Mouse (Mus musculus) limb, embryonic 14.5 days (tissue): Measurements from ENCODE around the gene Phf21b. TPM values are rescaled to one million over a fixed set of nuclear protein-coding genes. Genes with fewer than 3 reads are reported as not detected.

Source experiments
- ATAC-seq: fragments of 200-750 bp; cut with Nextera tagmentation; 2 replicates; pipeline ENCODE4 v1.8.0; 2017; ENCODE audit warnings: low read depth, moderate number of reproducible peaks, moderate TSS enrichment; ENCODE audit not compliant: low FRiP score
- DNase-seq: peaks from one replicate; pipeline ENCODE4 v3.0.0-alpha.2; 2015; ENCODE audit warnings: low spot score
- H3K27ac ChIP-seq: fragments of 300-500 bp; sonication (generic); replicated peaks from 2 replicates; pipeline ENCODE4 v1.5.1; 2014; ENCODE audit warnings: low read depth, mild to moderate bottlenecking, low read length, moderate library complexity, mixed read lengths
- H3K27me3 ChIP-seq: fragments of 300-500 bp; sonication (generic); 2 replicates; pipeline ENCODE4 v1.6.1; 2014; ENCODE audit warnings: low read length, mixed read lengths; ENCODE audit not compliant: control insufficient read depth, insufficient read depth
- H3K36me3 ChIP-seq: fragments of 300-500 bp; sonication (generic); 2 replicates; pipeline ENCODE4 v1.6.1; 2014; ENCODE audit warnings: mild to moderate bottlenecking, low read length, moderate library complexity, mixed read lengths; ENCODE audit not compliant: control insufficient read depth, insufficient read depth
- H3K4me1 ChIP-seq: fragments of 300-500 bp; sonication (generic); 2 replicates; pipeline ENCODE4 v1.6.1; 2014; ENCODE audit warnings: antibody characterized with exemption, low read length, mixed read lengths; ENCODE audit not compliant: control insufficient read depth, insufficient read depth
- H3K4me2 ChIP-seq: fragments of 300-500 bp; sonication (generic); replicated peaks from 2 replicates; pipeline ENCODE4 v1.6.1; 2014; ENCODE audit warnings: low read depth, mild to moderate bottlenecking, low read length, moderate library complexity; ENCODE audit not compliant: severe bottlenecking
- H3K4me3 ChIP-seq: fragments of 300-500 bp; sonication (generic); replicated peaks from 2 replicates; pipeline ENCODE4 v1.5.1; 2014; ENCODE audit warnings: low read length
- H3K9ac ChIP-seq: fragments of 300-500 bp; sonication (generic); 2 replicates; pipeline ENCODE4 v1.6.1; 2014; ENCODE audit warnings: mild to moderate bottlenecking, low read depth, low read length, moderate library complexity; ENCODE audit not compliant: severe bottlenecking
- H3K9me3 ChIP-seq: fragments of 300-500 bp; sonication (generic); 2 replicates; pipeline ENCODE4 v1.6.1; 2016; ENCODE audit warnings: low read length; ENCODE audit not compliant: control insufficient read depth
- POLR2A ChIP-seq: fragments of 200-500 bp; IDR thresholded peaks from 2 replicates; pipeline ENCODE4 v1.8.0; 2012; ENCODE audit warnings: inconsistent platforms, mild to moderate bottlenecking, moderate library complexity, borderline replicate concordance; ENCODE audit not compliant: insufficient read depth, insufficient read length; ENCODE audit errors: extremely low read depth
- WGBS: fragments of 180-500 bp; shearing (Covaris S2); extraction: QIAGEN DNeasy Blood & Tissue Kit; methylation state at CpG from one replicate; pipeline ENCODE4 v1.1.7; 2014; 5-methylcytosine and 5-hydroxymethylcytosine counted together
- polyA plus RNA-seq, 2 experiments: library from polyadenylated mRNA; depleted of rRNA in 1 of 2; stranded (reverse) in 1 of 2; unstranded in 1 of 2; fragments of >200 nt; fragmentation: Nextera tagmentation in 1 of 2; extraction: Ambion mirVana in 1 of 2; gene quantifications; 2 replicates each; pipeline versions ENCODE4 v1.2.1 to v1.2.3; 2012 to 2014

The Phf21b gene
- polyA plus RNA-seq, 2 experiments = 0.43 to 6.9 TPM

GRCm38 (mm10) chr15:84844831-84845230, 11.0 kb downstream of the Phf21b start:
- no peak overlapping the region for H3K4me2 ChIP-seq
- no peaks in the 10 kb centered on the region for H3K27me3 ChIP-seq
- H3K27ac ChIP-seq = no peak overlapping the region
- H3K36me3 ChIP-seq = no peaks in the 10 kb centered on the region
- H3K4me1 ChIP-seq = peaks cover 23% of the 10 kb centered on the region
- no peaks in the 10 kb centered on the region for H3K9me3 ChIP-seq
- no peak overlapping the region for H3K4me3 ChIP-seq
- TF ChIP-seq POLR2A = no peak
- WGBS = 83% methylated on average over 4 of the region's 4 CpGs
- no peak for DNase-seq
- no peak overlapping the region for H3K9ac ChIP-seq
- ATAC-seq = no peak

- Histone ChIP-seq H3K9ac (no peak overlapping the region), H3K27ac (peak overlapping the region; percentile 52), H3K4me3 (no peak overlapping the region), H3K36me3 (no peaks in the 10 kb centered on the region), H3K9me3 (no peaks in the 10 kb centered on the region), H3K27me3 (no peaks in the 10 kb centered on the region), H3K4me2 (no peak overlapping the region), H3K4me1 (peaks cover 23% of the 10 kb centered on the region)
- TF ChIP-seq POLR2A = no peak
- no peak for DNase-seq
- 48% methylated on average over 10 of the region's 10 CpGs for WGBS
- ATAC-seq = no peak
These were observed 12.8 kb downstream of the Phf21b start for GRCm38 (mm10) chr15:84843034-84843433.

GRCm38 (mm10) chr15:84841925-84842821, 13.7 kb downstream of the Phf21b start:
- no peaks in the 10 kb centered on the region for H3K27me3 ChIP-seq
- no peak overlapping the region; the same call in 1 of the 2 replicates for H3K4me2 ChIP-seq
- H3K9ac ChIP-seq = no peak overlapping the region
- H3K4me1 ChIP-seq = peaks cover 23% of the 10 kb centered on the region
- H3K4me3 ChIP-seq = no peak overlapping the region
- ATAC-seq (peak; percentile 41; the same call in 1 of the 2 replicates), DNase-seq (peak; percentile 67)
- no peaks in the 10 kb centered on the region for H3K9me3 ChIP-seq
- no peak for TF ChIP-seq POLR2A
- 17% methylated on average over 19 of the region's 19 CpGs for WGBS
- H3K36me3 ChIP-seq = no peaks in the 10 kb centered on the region
- H3K27ac ChIP-seq = peak overlapping the region; percentile 52

GRCm38 (mm10) chr15:84840560-84840959, 15.3 kb downstream of the Phf21b start:
- Histone ChIP-seq H3K4me3 (no peak overlapping the region), H3K9ac (no peak overlapping the region), H3K36me3 (no peaks in the 10 kb centered on the region), H3K4me2 (no peak overlapping the region), H3K27me3 (no peaks in the 10 kb centered on the region), H3K27ac (no peak overlapping the region), H3K9me3 (no peaks in the 10 kb centered on the region), H3K4me1 (peaks cover 23% of the 10 kb centered on the region)
- ATAC-seq (no peak), DNase-seq (no peak)
- WGBS = 70% methylated on average over 3 of the region's 3 CpGs
- no peak for TF ChIP-seq POLR2A

- no peak overlapping the region for H3K4me3 ChIP-seq
- TF ChIP-seq POLR2A = no peak
- no peak overlapping the region for H3K4me2 ChIP-seq
- WGBS = 78% methylated on average over 3 of the region's 3 CpGs
- no peak overlapping the region for H3K27ac ChIP-seq
- H3K36me3 ChIP-seq = no peaks in the 10 kb centered on the region
- ATAC-seq (no peak), DNase-seq (no peak)
- H3K9ac ChIP-seq = no peak overlapping the region
- peaks cover 23% of the 10 kb centered on the region for H3K4me1 ChIP-seq
- H3K27me3 ChIP-seq = no peaks in the 10 kb centered on the region
- H3K9me3 ChIP-seq = no peaks in the 10 kb centered on the region
These were observed 16.3 kb downstream of the Phf21b start for GRCm38 (mm10) chr15:84839521-84839920.
